Mouse (Mus musculus): ENCODE results near the gene Hoxa10. TPM values are rescaled to one million over a fixed set of nuclear protein-coding genes. Genes with fewer than 3 reads are reported as not detected.

Hoxa10 gene
- polyA plus RNA-seq, 1 experiment from 2014 or later: not detected

DNA sequence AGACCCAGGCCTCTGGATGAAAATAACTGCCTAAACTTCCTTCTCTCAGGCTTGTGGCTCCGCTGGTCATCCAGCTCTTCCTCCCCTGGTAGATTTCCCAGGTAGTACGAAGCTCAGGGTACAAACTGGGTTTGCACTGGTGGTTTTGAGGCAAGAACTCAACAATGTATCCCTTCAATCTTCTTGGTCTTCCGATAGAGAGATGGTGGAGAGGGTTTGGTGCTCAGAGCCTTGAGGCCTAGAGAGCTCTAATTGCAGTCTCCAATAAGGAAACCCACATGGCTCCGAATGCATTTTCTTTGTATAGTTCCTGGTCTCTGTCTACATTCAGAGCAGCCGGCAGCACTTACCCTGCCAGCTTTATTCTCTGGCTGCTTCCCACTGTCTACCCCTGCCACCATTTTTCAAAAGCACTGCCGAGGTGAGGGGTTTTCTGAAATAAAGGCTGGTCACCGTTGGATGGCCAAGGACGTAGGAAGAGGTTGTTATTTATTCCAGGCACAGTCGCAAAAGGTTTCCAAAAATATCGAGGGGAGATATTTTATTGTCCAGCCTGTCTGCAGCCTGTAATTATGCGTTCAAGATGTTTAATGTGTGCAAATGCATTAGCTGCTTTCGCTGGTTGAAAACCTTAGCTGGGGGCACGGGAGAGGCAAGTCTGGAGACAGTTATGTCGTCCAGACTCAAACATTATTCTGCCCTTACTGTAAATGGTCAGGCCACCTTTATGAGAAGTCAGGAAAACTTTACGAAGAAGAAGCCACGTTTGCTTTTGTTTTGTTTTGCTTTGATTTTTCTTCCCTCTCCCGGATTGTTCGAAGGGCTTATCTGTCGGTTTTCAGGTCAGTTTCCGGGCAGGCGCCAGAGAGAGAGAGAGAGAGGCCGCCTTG lies 32.4 kb upstream of the Hoxa10 start:
- Histone ChIP-seq H3K9me3 (ENCODE audit: control insufficient read depth, low read length) (no peaks in the 10 kb centered on the region), H3K36me3 (ENCODE audit: control insufficient read depth, insufficient read depth, low read length) (no peaks in the 10 kb centered on the region), H3K4me1 (ENCODE audit: control insufficient read depth, insufficient read depth, low read length) (no peaks in the 10 kb centered on the region), H3K9ac (ENCODE audit: low read length) (no peak overlapping the region), H3K27ac (ENCODE audit: low read depth, low read length) (no peak overlapping the region), H3K27me3 (ENCODE audit: control insufficient read depth, insufficient read depth, low read length) (peaks cover 98% of the 10 kb centered on the region), H3K4me2 (no peak overlapping the region), H3K4me3 (ENCODE audit: low read depth, low read length) (no peak overlapping the region)
- no peak for ATAC-seq (ENCODE audit: low FRiP score)
- peak; percentile 95 for DNase-seq (ENCODE audit: low spot score, missing footprints)
- WGBS: 2% methylated on average over 22 of the region's 22 CpGs

DNA sequence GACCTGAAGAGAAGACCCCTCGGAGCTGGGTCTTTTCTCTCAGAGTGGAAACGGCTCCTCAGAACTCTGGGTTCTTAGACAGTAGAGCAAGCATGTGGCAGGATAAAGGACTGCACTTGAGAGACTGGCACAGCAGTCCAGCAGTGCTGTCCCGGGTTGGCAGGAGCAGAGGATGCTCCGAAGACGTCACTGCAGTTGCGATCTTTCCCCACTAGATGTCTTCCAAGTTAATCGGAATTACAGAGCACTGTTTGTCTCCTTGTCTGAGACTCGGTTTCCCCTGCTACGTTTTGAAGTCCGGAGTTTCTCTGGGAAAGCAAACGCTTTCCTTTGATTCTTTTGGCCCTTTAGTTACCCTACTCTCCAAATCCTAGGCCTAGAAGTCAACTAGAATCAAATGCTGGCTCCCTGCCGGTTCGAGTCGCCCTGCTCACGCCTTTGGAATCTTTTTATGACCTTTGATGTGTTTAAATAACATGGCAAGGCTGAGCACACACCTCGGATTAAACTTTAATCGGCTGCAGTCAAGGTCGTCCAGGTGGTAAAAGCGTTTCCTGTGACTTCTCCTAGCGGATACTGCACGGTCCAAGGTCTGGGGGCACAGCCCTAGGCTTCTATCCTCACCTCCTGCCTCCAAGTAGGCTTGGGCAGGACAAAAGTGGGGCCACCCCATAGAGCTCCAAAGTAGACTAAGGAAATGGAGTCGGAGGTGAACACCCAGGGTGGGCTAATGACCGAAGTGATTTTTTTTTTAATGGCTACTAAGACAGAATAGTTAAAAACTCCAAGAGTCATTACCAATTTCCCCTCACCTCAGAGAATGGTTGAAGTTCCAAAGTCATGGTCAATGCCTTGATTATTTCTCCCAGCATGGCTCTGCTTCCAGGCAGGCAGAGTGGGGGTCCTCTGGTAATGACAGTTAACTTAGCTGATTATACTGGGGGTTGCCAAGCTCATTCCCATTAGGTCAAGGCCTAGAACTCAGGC lies 30.1 kb upstream of the Hoxa10 start:
- WGBS: 3% methylated on average over 23 of the region's 23 CpGs
- peak; percentile 54; the same call in 1 of the 2 replicates for ATAC-seq (ENCODE audit: low FRiP score)

DNA sequence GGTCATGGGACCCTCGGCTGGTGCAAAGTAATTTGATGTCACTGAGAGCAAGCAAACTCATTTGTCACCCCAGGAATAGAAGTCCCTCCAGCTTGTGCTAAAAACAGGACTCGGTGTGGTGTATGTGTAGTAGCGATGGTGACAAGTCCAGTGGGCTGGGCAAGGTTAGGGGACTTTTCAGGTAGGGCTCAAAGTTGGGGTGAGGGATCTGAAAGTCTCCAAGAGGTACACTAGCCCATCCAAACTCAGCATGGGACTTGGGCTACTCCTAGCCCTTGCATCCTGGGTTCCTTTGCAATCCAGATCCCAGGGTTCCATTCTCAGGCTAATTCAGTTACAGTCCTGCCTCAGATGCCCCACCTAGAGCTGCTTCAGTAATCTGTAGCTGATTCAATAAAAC lies 28.1 kb upstream of the Hoxa10 start:
- Histone ChIP-seq H3K4me2 (no peak overlapping the region), H3K9me3 (ENCODE audit: control insufficient read depth, low read length) (no peaks in the 10 kb centered on the region), H3K27ac (ENCODE audit: low read depth, low read length) (no peak overlapping the region), H3K27me3 (ENCODE audit: control insufficient read depth, insufficient read depth, low read length) (peaks cover 97% of the 10 kb centered on the region), H3K4me3 (ENCODE audit: low read depth, low read length) (no peak overlapping the region), H3K36me3 (ENCODE audit: control insufficient read depth, insufficient read depth, low read length) (no peaks in the 10 kb centered on the region), H3K9ac (ENCODE audit: low read length) (no peak overlapping the region), H3K4me1 (ENCODE audit: control insufficient read depth, insufficient read depth, low read length) (no peaks in the 10 kb centered on the region)
- DNase-seq (ENCODE audit: low spot score, missing footprints) (peak; percentile 92), ATAC-seq (ENCODE audit: low FRiP score) (no peak)
- WGBS: 4% methylated on average over 3 of the region's 3 CpGs

More for the DNA sequence above, 30.1 kb upstream of the Hoxa10 start:
- no peak overlapping the region for H3K4me3 ChIP-seq (ENCODE audit: low read depth, low read length)
- H3K9ac ChIP-seq (ENCODE audit: low read length): no peak overlapping the region
- H3K27ac ChIP-seq (ENCODE audit: low read depth, low read length): no peak overlapping the region
- no peaks in the 10 kb centered on the region for H3K36me3 ChIP-seq (ENCODE audit: control insufficient read depth, insufficient read depth, low read length)
- H3K4me2 ChIP-seq: no peak overlapping the region
- no peaks in the 10 kb centered on the region for H3K4me1 ChIP-seq (ENCODE audit: control insufficient read depth, insufficient read depth, low read length)
- no peaks in the 10 kb centered on the region for H3K9me3 ChIP-seq (ENCODE audit: control insufficient read depth, low read length)
- H3K27me3 ChIP-seq (ENCODE audit: control insufficient read depth, insufficient read depth, low read length): peaks cover 97% of the 10 kb centered on the region
- DNase-seq (ENCODE audit: low spot score, missing footprints): peak; percentile 95

DNA sequence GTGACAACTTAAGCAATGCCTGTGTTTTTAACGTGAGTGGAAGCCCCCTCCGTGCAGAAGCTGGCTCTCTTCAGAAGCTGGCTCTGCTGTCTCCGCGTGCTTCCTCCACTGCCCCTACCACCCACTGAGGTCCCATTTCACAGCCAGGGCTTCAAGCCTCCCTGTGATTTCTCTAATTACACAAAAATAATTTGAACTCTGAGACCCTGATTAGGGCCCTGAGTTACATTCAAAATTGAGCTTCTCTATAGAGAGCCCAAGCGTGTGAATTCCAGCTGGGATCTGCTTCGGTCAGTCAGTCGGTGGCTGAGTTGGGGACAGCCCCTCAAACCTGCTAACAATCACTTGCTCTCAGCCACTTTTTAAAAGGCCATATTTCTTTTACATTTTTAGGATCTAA lies 27.7 kb upstream of the Hoxa10 start:
- Histone ChIP-seq H3K9ac (ENCODE audit: low read length) (no peak overlapping the region), H3K36me3 (ENCODE audit: control insufficient read depth, insufficient read depth, low read length) (no peaks in the 10 kb centered on the region), H3K27ac (ENCODE audit: low read depth, low read length) (no peak overlapping the region), H3K9me3 (ENCODE audit: control insufficient read depth, low read length) (no peaks in the 10 kb centered on the region), H3K4me1 (ENCODE audit: control insufficient read depth, insufficient read depth, low read length) (no peaks in the 10 kb centered on the region), H3K27me3 (ENCODE audit: control insufficient read depth, insufficient read depth, low read length) (peaks cover 97% of the 10 kb centered on the region), H3K4me3 (ENCODE audit: low read depth, low read length) (no peak overlapping the region), H3K4me2 (no peak overlapping the region)
- DNase-seq (ENCODE audit: low spot score, missing footprints) (peak; percentile 88), ATAC-seq (ENCODE audit: low FRiP score) (no peak)
- WGBS: under 1% methylated on average over 7 of the region's 7 CpGs

DNA sequence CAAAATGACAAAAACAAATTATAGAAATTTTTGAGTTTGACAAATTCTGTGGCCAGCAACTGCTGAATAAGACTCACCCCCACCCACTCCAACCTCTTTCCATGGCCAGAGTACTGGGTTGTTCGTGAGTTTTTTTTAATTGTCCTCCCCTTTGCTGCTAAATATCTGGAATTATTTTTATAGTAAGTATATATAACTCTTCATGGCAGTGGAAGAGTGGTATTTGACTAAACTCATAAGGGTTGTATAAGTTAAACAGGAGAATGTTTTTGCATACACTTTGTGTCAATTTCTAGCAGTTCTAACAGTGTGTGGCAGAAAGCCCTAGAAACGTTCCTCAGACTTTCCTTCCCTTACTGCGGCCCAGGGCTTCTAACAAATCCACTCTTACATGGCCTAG lies 27.0 kb upstream of the Hoxa10 start:
- Histone ChIP-seq H3K27ac (ENCODE audit: low read depth, low read length) (no peak overlapping the region), H3K4me3 (ENCODE audit: low read depth, low read length) (no peak overlapping the region), H3K4me2 (no peak overlapping the region), H3K9me3 (ENCODE audit: control insufficient read depth, low read length) (no peaks in the 10 kb centered on the region), H3K27me3 (ENCODE audit: control insufficient read depth, insufficient read depth, low read length) (peaks cover 97% of the 10 kb centered on the region), H3K9ac (ENCODE audit: low read length) (no peak overlapping the region), H3K4me1 (ENCODE audit: control insufficient read depth, insufficient read depth, low read length) (no peaks in the 10 kb centered on the region), H3K36me3 (ENCODE audit: control insufficient read depth, insufficient read depth, low read length) (no peaks in the 10 kb centered on the region)
- 2% methylated on average over 3 of the region's 3 CpGs for WGBS
- ATAC-seq (ENCODE audit: low FRiP score) (no peak), DNase-seq (ENCODE audit: low spot score, missing footprints) (peak; percentile 96)

DNA sequence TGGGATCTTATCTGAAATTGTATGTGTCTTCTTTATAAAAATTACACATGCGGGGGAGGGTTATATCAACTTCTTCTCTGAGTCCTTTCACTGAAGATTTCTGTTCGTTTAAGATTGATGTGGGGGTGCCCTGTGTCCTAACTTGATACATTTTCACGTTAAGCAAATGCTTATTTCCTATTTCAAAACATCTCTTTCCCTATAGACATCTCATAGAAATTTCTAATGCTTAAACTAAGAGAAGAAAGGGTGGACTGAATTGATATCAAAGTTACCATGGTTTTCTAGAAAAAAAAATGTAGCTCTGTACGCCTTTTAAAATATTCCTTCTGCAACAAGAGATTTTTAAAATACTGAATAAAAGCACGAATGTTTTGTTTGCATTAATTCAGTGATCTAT lies 26.6 kb upstream of the Hoxa10 start:
- Histone ChIP-seq H3K4me3 (ENCODE audit: low read depth, low read length) (no peak overlapping the region), H3K9me3 (ENCODE audit: control insufficient read depth, low read length) (no peaks in the 10 kb centered on the region), H3K27ac (ENCODE audit: low read depth, low read length) (no peak overlapping the region), H3K36me3 (ENCODE audit: control insufficient read depth, insufficient read depth, low read length) (no peaks in the 10 kb centered on the region), H3K27me3 (ENCODE audit: control insufficient read depth, insufficient read depth, low read length) (peaks cover 97% of the 10 kb centered on the region), H3K9ac (ENCODE audit: low read length) (no peak overlapping the region), H3K4me1 (ENCODE audit: control insufficient read depth, insufficient read depth, low read length) (no peaks in the 10 kb centered on the region), H3K4me2 (no peak overlapping the region)
- WGBS: 18% methylated on average over 5 of the region's 5 CpGs
- peak; percentile 94 for DNase-seq (ENCODE audit: low spot score, missing footprints)
- no peak for ATAC-seq (ENCODE audit: low FRiP score)

DNA sequence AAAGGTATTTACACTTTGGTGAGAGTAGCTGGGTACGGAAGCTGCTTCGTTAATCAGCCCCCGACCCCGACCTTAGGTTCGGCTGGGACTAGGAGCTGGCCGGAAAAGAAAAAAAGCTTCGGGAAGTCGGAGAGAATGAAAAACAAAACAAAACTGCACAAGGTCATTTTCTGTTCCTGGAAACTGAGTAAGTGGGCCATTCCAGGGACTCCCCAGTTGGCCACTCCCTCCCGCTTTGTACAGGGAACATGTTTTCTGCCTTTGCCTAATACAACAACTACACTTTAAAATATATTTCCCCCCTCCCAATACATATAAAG lies 26.0 kb upstream of the Hoxa10 start:
- ATAC-seq (ENCODE audit: low FRiP score) (no peak), DNase-seq (ENCODE audit: low spot score, missing footprints) (peak; percentile 92)
- Histone ChIP-seq H3K36me3 (ENCODE audit: control insufficient read depth, insufficient read depth, low read length) (no peaks in the 10 kb centered on the region), H3K4me1 (ENCODE audit: control insufficient read depth, insufficient read depth, low read length) (no peaks in the 10 kb centered on the region), H3K9ac (ENCODE audit: low read length) (no peak overlapping the region), H3K4me2 (no peak overlapping the region), H3K27me3 (ENCODE audit: control insufficient read depth, insufficient read depth, low read length) (peaks cover 98% of the 10 kb centered on the region), H3K4me3 (ENCODE audit: low read depth, low read length) (no peak overlapping the region), H3K27ac (ENCODE audit: low read depth, low read length) (no peak overlapping the region), H3K9me3 (ENCODE audit: control insufficient read depth, low read length) (no peaks in the 10 kb centered on the region)
- 0% methylated on average over 9 of the region's 9 CpGs for WGBS

DNA sequence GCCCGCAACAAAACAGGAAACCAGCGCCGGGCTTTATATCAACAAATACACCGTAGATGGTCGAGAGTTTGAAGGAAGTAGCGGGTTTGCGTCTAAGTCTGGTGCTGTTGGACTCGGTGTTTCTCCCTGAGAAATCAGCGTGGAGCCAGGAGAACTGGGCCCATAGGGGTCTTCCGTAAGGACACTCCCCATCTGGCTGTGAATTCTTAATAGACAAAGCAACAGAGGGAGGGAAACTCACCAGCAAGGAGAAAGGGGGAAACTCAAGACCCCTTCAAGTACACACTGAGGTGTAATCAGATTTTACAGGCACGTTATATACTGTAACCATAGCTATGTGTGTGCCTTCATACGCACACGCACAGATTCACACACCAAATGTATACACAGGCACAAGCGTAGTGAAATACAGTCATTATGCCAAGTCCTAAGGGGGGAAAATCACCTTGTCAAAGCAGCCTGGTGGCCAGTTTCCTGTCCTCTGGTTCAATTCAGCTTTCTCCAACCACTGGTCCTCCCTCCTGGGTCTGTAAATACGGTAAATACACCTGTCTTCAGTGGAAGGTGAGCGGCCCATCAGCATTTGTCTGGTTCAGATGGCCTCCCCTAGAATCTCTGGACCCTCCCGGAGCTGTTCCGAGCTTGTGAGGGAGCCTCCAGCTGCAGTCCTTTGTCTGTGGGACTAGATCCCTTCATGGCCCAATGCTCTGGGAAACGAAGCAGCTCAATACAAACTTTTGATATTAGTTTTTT lies 25.4 kb upstream of the Hoxa10 start:
- H3K36me3 ChIP-seq (ENCODE audit: control insufficient read depth, insufficient read depth, low read length): no peaks in the 10 kb centered on the region

More for the DNA sequence above, 25.4 kb upstream of the Hoxa10 start:
- Histone ChIP-seq H3K4me3 (ENCODE audit: low read depth, low read length) (no peak overlapping the region), H3K27me3 (ENCODE audit: control insufficient read depth, insufficient read depth, low read length) (peaks cover 98% of the 10 kb centered on the region), H3K9me3 (ENCODE audit: control insufficient read depth, low read length) (no peaks in the 10 kb centered on the region), H3K9ac (ENCODE audit: low read length) (no peak overlapping the region), H3K4me1 (ENCODE audit: control insufficient read depth, insufficient read depth, low read length) (no peaks in the 10 kb centered on the region; the same call in 1 of the 2 replicates), H3K4me2 (no peak overlapping the region), H3K27ac (ENCODE audit: low read depth, low read length) (no peak overlapping the region)
- no peak for ATAC-seq (ENCODE audit: low FRiP score)
- DNase-seq (ENCODE audit: low spot score, missing footprints): peak; percentile 97
- under 1% methylated on average over 19 of the region's 19 CpGs for WGBS

Measured in midbrain, embryonic 11.5 days (tissue).